Mouse (Mus musculus) forebrain, embryonic 11.5 days (tissue): Measurements from ENCODE around the gene Dgkh. TPM values are rescaled to one million over a fixed set of nuclear protein-coding genes. Genes with fewer than 3 reads are reported as not detected.

Source experiments
- ATAC-seq: fragments of 200-750 bp; cut with Nextera tagmentation; replicated peaks from 2 replicates; pipeline ENCODE4 v1.8.0; 2017; ENCODE audit warnings: moderate TSS enrichment; ENCODE audit not compliant: low FRiP score
- DNase-seq: peaks from one replicate; pipeline ENCODE4 v3.0.0-alpha.2; 2017; ENCODE audit warnings: low spot score
- H3K27ac ChIP-seq: fragments of 300-500 bp; sonication (generic); 2 replicates; pipeline ENCODE4 v1.5.1; 2014; ENCODE audit warnings: low read depth, low read length
- H3K27me3 ChIP-seq: fragments of 300-500 bp; sonication (generic); 2 replicates; pipeline ENCODE4 v1.6.1; 2014; ENCODE audit warnings: mild to moderate bottlenecking, low read length, mixed read lengths; ENCODE audit not compliant: control insufficient read depth, insufficient read depth
- H3K36me3 ChIP-seq: fragments of 300-500 bp; sonication (generic); 2 replicates; pipeline ENCODE4 v1.6.1; 2014; ENCODE audit warnings: mild to moderate bottlenecking, low read length, moderate library complexity, mixed read lengths; ENCODE audit not compliant: control insufficient read depth, insufficient read depth
- H3K4me1 ChIP-seq: fragments of 300-500 bp; sonication (generic); replicated peaks from 2 replicates; pipeline ENCODE4 v1.6.1; 2014; ENCODE audit warnings: low read length, mixed read lengths; ENCODE audit not compliant: control insufficient read depth, insufficient read depth
- H3K4me2 ChIP-seq: fragments of 300-500 bp; sonication (generic); 2 replicates; pipeline ENCODE4 v1.6.1; 2014; ENCODE audit warnings: low read depth, mild to moderate bottlenecking, low read length, moderate library complexity, mixed read lengths; ENCODE audit not compliant: severe bottlenecking
- H3K4me3 ChIP-seq: fragments of 300-500 bp; sonication (generic); 2 replicates; pipeline ENCODE4 v1.5.1; 2014; ENCODE audit warnings: low read depth, low read length
- H3K9ac ChIP-seq: fragments of 300-500 bp; sonication (generic); 2 replicates; pipeline ENCODE4 v1.6.1; 2014; ENCODE audit warnings: low read length
- H3K9me3 ChIP-seq: fragments of 300-500 bp; sonication (generic); 2 replicates; pipeline ENCODE4 v1.6.1; 2016; ENCODE audit warnings: low read length, mixed read lengths; ENCODE audit not compliant: control insufficient read depth
- WGBS: fragments of 180-500 bp; shearing (Covaris S2); extraction: QIAGEN DNeasy Blood & Tissue Kit; methylation state at CpG from one replicate; pipeline ENCODE4 v1.1.7; 2014; 5-methylcytosine and 5-hydroxymethylcytosine counted together
- polyA plus RNA-seq: library from polyadenylated mRNA; unstranded; fragments of >200 nt; fragmentation: Nextera tagmentation; extraction: Ambion mirVana; gene quantifications from 2 replicates; pipeline ENCODE4 v1.2.1, GENCODE M21; 2014

The Dgkh gene
- polyA plus RNA-seq, 1 experiment from 2014 or later = 1.8 TPM

DNA sequence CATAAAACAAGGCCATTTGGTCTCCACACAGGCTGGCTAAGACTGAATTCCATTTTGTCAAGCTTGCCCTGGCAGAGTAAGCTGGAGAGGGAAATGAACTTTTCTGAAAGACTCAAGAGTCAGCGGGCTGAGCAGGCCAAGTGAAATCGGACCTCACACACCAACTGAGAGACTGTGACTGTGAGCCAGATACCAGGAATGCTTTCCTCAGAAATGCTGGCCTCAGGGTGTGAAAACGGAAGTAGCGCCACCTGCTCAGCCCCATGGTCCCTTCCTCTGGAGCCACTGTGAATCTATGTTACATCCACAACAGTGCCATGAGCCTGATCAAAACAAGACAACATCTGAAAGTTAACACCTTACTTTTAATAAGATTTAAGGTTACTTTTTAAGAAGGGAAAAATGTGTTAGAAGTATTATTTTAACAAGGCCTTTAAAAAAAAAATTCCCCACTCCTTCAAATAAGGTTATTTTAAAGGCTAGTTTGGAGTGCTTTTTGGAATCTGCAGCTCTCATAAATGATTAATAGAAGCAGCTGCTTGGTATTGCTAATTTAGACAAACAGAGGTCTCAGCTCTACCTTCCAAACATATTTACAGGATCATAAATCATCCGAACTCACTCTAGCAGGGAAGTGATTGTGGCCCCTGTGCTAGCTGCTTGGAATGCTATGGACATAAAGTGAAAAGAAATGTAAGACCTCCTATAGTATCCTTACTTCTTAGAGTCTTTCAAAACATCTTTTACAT, 193.8 kb downstream of the Dgkh start:
- no peak overlapping the region for H3K27ac ChIP-seq
- DNase-seq = no peak
- 51% methylated on average over 5 of the region's 5 CpGs for WGBS

DNA sequence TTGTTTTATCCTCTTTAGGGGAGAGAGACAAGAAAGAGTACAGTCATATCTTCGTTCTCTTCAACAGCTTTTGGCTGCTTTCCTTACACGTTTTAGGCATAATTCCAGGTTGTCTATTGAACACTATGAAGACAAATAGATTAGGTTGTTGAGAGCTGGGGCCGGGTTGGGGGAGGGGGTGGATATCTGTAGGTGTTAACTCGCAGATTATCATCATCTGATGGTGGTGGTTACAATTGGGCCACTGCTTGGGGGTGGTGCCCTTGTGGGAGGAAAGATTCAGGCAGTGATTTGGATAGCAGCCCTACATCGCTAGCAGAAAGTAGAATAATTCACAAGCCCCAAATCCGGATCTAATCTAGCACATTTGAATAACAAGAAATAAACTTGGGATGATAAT, 195.0 kb downstream of the Dgkh start:
- Histone ChIP-seq H3K4me3 (peak overlapping the region; percentile 83; the same call in 1 of the 2 replicates), H3K9me3 (no peaks in the 10 kb centered on the region), H3K27ac (no peak overlapping the region; the same call in 1 of the 2 replicates), H3K4me2 (peak overlapping the region; percentile 78), H3K36me3 (no peaks in the 10 kb centered on the region), H3K27me3 (no peaks in the 10 kb centered on the region), H3K4me1 (peaks cover 3% of the 10 kb centered on the region), H3K9ac (peak overlapping the region; percentile 91; the same call in 1 of the 2 replicates)
- ATAC-seq = no peak
- 27% methylated on average over 6 of the region's 6 CpGs for WGBS
- DNase-seq = no peak

More for the DNA sequence above, 193.8 kb downstream of the Dgkh start:
- Histone ChIP-seq H3K9ac (no peak overlapping the region), H3K4me1 (peaks cover 3% of the 10 kb centered on the region), H3K27me3 (no peaks in the 10 kb centered on the region), H3K9me3 (no peaks in the 10 kb centered on the region), H3K36me3 (no peaks in the 10 kb centered on the region), H3K4me2 (no peak overlapping the region), H3K4me3 (no peak overlapping the region)
- ATAC-seq = no peak

DNA sequence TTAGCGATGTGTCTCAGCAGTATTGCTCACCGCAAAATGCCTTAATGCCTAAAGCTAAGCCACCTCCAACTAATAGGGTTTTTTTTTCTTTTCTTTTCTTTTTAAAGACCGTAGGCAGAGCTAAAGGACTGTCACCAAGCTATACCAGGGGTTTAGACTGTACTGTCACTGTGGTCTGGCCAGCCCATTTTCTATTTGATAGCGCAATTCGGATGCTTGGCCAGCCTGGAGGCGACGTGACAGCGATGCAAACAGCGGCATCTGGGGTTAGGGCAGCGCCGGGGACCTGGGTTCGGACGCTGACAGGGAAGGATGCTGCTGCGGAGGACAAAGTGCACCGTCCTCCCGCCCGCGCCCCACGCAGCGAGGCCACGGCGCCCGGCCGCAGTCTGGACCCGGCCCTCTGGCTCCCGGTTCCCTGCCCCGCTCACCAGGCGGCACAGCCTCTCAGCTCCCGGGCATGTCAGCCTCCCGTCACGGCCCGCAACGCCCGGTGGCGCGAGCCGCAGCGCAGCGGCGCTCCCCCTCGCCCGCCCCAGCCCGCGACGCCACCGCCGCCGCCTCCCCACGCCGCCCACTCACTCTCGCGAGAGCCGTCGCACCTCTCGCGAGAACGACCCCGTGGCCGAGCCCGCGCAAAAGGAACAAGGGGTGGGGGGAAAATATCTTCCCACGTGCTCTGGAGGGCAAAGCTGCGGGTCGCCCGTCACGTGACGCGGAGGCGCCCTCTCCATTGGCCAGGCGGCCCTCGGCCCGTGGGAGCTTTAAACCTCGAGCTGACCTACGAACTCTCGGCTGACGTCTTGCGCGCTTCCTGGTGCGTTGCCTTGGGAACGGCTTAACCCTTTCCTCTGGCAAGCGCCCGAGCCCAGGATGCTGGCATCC, 196.1 kb downstream of the Dgkh start, which contains the start of gene Akap11:
Akap11 (minus strand) TSS at position 528 of the 885 bp plus-strand sequence.
- peak within 1 kb of the TSS; percentile 83 for H3K4me3 ChIP-seq
- no peaks in the 10 kb centered on the region for H3K9me3 ChIP-seq
- H3K36me3 ChIP-seq = no peaks in the 10 kb centered on the region
- ATAC-seq = peak; percentile 97
- H3K27ac ChIP-seq = peak within 1 kb of the TSS; percentile 84
- no peaks in the 10 kb centered on the region for H3K27me3 ChIP-seq
- DNase-seq = peak; percentile 98
- peak within 1 kb of the TSS; percentile 78 for H3K4me2 ChIP-seq
- peak within 1 kb of the TSS; percentile 91 for H3K9ac ChIP-seq
- H3K4me1 ChIP-seq = peaks cover 3% of the 10 kb centered on the region
- WGBS = under 1% methylated on average over 78 of the region's 82 CpGs

DNA sequence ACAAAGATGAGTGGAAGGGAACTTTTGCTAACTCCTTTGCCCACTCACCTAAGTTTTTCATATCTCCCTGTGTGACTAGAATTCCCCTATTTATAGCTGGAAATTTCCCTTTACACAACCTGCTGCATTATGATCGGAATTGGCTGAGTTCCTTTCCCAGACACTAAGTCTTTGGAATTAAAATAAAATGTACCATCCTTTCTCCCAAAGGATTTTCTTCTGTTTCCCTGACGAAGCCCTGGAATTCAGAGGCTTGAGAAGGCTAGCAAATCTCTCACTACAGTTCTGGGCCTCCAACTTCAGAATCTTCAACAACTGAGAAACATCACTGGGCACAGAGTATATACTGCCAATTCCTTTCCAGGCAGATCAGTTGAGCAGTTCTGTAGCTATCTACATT, 197.2 kb downstream of the Dgkh start:
- Histone ChIP-seq H3K27ac (no peak overlapping the region), H3K36me3 (no peaks in the 10 kb centered on the region), H3K27me3 (no peaks in the 10 kb centered on the region), H3K4me3 (peak overlapping the region; percentile 83), H3K9ac (peak overlapping the region; percentile 91), H3K9me3 (no peaks in the 10 kb centered on the region), H3K4me2 (peak overlapping the region; percentile 78), H3K4me1 (peaks cover 3% of the 10 kb centered on the region)
- DNase-seq (no peak), ATAC-seq (no peak)
- 48% methylated on average over 2 of the region's 2 CpGs for WGBS

DNA sequence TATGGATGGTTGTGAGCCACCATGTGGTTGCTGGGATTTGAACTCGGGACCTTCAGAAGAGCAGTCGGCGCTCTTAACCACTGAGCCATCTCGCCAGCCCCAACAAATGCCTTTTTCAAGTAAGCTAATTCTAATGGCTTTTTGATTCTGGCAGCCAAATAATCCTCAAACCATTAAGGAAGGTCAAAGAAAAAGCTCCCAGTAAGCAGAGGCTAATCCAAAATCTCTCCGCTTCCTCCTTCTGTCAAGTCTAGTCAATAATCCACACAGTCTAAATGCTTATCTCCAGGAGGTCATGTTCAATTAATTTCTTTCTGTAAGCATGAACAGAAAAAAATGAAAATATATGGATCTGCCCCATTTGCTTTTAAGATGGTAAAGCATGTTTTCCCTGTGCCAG, 197.9 kb downstream of the Dgkh start:
- peaks cover 3% of the 10 kb centered on the region for H3K4me1 ChIP-seq
- H3K4me3 ChIP-seq = no peak overlapping the region
- H3K27me3 ChIP-seq = no peaks in the 10 kb centered on the region
- H3K36me3 ChIP-seq = no peaks in the 10 kb centered on the region
- no peak overlapping the region for H3K9ac ChIP-seq
- H3K9me3 ChIP-seq = no peaks in the 10 kb centered on the region
- no peak for DNase-seq
- no peak for ATAC-seq
- no peak overlapping the region for H3K27ac ChIP-seq
- WGBS = 77% methylated on average over 5 of the region's 5 CpGs
- H3K4me2 ChIP-seq = no peak overlapping the region

DNA sequence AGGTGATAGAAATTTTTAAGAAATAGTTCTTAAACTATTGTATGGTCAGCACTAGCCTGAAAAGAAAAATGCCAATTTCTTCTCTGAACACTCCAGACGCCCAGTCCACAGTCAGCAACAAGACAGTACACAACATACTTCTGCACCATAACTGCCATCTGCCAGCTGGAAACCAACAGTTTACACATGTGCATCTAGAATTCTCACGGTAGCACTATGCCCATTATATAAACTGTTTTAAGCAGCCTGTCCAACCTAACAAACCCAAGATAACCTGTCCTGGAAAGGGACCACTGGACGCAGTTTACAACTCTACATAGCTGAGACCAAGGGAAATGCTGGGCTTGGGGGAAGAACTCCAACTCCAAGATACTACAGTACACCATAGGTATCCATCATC, 198.9 kb downstream of the Dgkh start:
- Histone ChIP-seq H3K27me3 (no peaks in the 10 kb centered on the region), H3K9me3 (no peaks in the 10 kb centered on the region), H3K4me3 (no peak overlapping the region), H3K36me3 (no peaks in the 10 kb centered on the region), H3K4me1 (peaks cover 3% of the 10 kb centered on the region), H3K9ac (no peak overlapping the region), H3K4me2 (no peak overlapping the region), H3K27ac (no peak overlapping the region)
- DNase-seq (no peak), ATAC-seq (no peak)
- 90% methylated on average over 3 of the region's 3 CpGs for WGBS

DNA sequence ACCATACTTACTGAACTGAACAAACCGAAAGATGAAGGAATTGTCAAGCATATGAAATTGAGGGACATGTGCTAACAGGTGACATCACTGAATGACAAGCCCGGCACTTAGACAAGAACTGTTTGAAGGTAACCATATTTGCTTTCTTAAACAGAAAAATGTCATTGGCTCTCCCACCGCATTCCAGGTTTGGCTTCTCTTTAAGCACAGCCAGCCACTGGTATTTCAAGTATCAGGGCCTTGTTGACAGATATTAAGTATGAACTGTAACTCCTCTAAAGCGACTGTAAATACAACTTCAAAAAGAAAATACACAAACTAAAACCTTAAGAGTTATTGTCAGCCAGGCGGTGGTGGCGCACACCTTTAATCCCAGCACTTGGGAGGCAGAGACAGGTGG, 200.2 kb downstream of the Dgkh start:
- Histone ChIP-seq H3K4me2 (no peak overlapping the region), H3K27ac (no peak overlapping the region), H3K4me1 (no peaks in the 10 kb centered on the region; the same call in 1 of the 2 replicates), H3K36me3 (no peaks in the 10 kb centered on the region), H3K9ac (no peak overlapping the region), H3K27me3 (no peaks in the 10 kb centered on the region), H3K9me3 (no peaks in the 10 kb centered on the region), H3K4me3 (no peak overlapping the region)
- ATAC-seq (no peak), DNase-seq (no peak)
- WGBS = 92% methylated on average over 6 of the region's 6 CpGs

DNA sequence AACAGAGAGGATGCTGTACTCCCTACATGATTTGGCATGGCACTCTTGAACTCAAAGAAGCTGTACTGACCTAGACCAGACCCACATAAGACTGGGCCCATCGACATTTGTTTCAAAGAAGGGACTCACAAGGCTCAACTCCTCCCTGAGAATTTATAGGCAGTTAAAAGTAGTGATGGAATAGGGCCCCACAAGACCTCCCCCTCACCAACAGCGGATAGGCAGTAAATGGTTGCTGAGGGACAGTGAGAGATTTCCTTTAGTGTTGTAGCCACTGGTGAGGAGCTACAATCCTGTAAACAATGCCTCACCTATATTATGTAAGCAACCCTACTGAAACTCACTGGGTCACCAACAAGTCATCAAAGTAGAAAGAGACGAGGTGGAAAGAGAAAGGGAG, 202.3 kb downstream of the Dgkh start:
- DNase-seq (no peak), ATAC-seq (no peak)
- Histone ChIP-seq H3K4me3 (no peak overlapping the region), H3K4me2 (no peak overlapping the region), H3K9ac (no peak overlapping the region), H3K27me3 (no peaks in the 10 kb centered on the region), H3K9me3 (no peaks in the 10 kb centered on the region), H3K4me1 (no peaks in the 10 kb centered on the region), H3K36me3 (no peaks in the 10 kb centered on the region), H3K27ac (no peak overlapping the region)
- WGBS = 89% methylated on average over 3 of the region's 3 CpGs
